Mouse (Mus musculus): ENCODE measurements at regions not wholly inside any gene's neighbourhood (a gene's known extent, or its start where the extent isn't known, plus 50 kb on each side); places are given as distances from the start of the nearest gene placed in this dataset.

DNA sequence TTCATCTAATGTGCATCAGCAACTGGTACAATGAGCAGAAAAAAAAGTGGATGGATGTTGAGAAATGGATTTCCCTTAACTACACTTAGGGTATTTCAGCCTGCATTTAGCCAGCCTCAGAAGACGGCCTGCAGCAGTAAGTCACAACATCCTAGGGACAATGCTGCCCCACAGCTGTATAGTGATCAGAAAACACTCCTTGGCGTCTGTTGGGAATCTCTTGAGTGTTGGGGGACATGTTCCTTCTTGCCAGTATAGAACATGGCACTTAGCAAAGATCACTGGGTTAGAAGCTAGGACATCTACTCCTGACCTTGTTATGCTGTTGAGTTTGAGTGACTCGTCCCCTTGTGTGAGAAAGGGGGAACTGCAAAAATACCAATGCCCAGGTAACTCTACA is 165.2 kb downstream of the Hunk start:
- TF ChIP-seq CTCF (IDR thresholded peaks at IDR 0.05), result no peak

DNA sequence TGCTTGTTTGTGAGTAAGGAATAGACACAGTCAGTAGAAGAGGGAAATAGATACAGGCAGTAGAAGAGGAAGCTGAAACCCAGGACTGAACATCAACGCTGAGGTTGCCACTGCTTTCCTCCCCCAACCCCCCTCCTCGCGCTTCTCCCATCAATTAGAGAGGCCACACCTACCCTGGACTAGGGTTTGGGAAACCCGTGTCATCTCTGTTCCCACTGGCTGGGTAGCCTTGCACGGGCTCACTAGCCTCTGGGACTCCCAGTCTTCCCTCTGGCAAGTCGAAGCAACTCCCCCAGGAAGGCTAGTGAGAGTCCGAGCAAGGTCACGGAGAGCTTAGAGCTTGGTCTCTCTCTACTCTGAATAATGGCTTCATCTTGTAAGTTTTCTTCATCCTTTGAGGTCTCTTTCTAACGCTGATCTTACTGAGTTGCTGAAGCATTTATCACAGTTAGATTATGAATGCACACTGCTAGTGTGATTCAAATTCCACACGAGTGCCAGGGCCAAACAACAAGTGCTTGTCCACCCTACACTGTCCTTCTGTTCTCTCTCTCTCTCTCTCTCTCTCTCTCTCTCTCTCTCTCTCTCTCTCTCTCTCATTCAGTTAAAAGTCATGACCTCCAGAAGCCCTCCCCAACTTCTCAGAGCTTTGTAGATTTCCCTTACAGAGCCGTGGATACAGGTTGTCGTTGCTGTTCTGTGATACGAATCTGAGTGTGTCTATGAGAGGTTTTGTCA is 164.4 kb downstream of the Hunk start:
- ATAC-seq, result no peak
- H3K27me3 ChIP-seq, result no peaks in the 10 kb centered on the region
- no peak for TF ChIP-seq CTCF (IDR thresholded peaks at IDR 0.05)
- POLR2A ChIA-PET, result no interaction called here
- CTCF ChIA-PET, result no interaction called here
- no peak for DNase-seq (ENCODE audit: low read depth, low spot score)
- in situ Hi-C loops (cut with MboI; ENCODE audit: low pct_unique_long_range_greater_than_20kb), result no loop called here

More for the DNA sequence above, 165.2 kb downstream of the Hunk start:
- in situ Hi-C loops (cut with MboI; ENCODE audit: low pct_unique_long_range_greater_than_20kb), result no loop called here
- POLR2A ChIA-PET, result no interaction called here
- H3K27me3 ChIP-seq, result no peaks in the 10 kb centered on the region
- no peak for DNase-seq (ENCODE audit: low read depth, low spot score)
- CTCF ChIA-PET, result no interaction called here
- ATAC-seq, result no peak

All from Patski (cell line).